13 mouse cellular contexts compared by ENCODE assay signal in the genomic region with DNA sequence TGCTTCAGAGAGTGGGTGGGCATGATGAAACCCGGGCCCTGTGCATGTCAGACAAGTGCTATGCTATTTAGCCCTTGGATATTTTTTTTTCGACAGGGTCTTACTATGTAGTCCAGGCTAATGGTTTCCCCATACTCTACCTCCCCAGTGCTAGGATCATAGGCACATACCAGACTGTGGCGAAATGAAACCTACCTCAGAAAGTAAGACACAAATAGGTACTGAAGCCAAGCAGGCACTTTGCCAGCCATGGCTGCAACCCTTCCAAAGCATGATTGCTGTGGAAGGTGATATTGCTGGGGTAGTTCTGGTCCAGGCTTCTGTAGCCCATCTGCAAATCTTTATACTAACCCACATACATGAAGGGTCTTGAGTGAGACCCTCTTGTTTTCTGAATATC.
A peak's percentile ranks its signal among the peaks of the same experiment; 100 is the strongest.
DNase-seq lines count a peak whose midpoint lies in the region; ATAC-seq lines count a peak whose summit lies in the region.
"Had no signal": no experiment of that assay in that cellular context is flagged by ENCODE, and none has a peak within 500 bp of the region (broad histone marks: within the 10 kb centered on the region; RNA-seq: fewer than 3 reads in every experiment).

No protein-coding gene starts in this region.

- H3K4me3 ChIP-seq in embryonic facial prominence, embryonic 14.5 days (ENCODE audit: low read depth, low read length) = no peak overlapping the region
- no peak overlapping the region for H3K4me3 ChIP-seq in limb, embryonic 15.5 days

- peaks cover 55% of the 10 kb centered on the region for H3K4me1 ChIP-seq in embryonic facial prominence, embryonic 14.5 days (ENCODE audit: control insufficient read depth, insufficient read depth, low read length)
- peaks cover 80% of the 10 kb centered on the region for H3K4me1 ChIP-seq in limb, embryonic 15.5 days

- H3K27ac ChIP-seq in embryonic facial prominence, embryonic 14.5 days (replicated peaks; ENCODE audit: low read depth, low read length) = peak overlapping the region; percentile 70
- H3K27ac ChIP-seq in limb, embryonic 15.5 days = peak overlapping the region; percentile 74

- DNase-seq in cerebellum, postnatal 14 days = peak; percentile 70 to 77
- no peak for DNase-seq in cerebellum, adult 8-10 months
- peak; percentile 26 for DNase-seq in kidney, adult 18-20 months
- no peak for DNase-seq in kidney, adult 8-10 months
- no peak for DNase-seq in embryonic facial prominence, embryonic 14.5 days (ENCODE audit: low spot score)
- DNase-seq in urinary bladder, postnatal 14 days (ENCODE audit: low spot score) = no peak
- no peak for DNase-seq in left cerebral cortex, adult 8-10 months (ENCODE audit: low spot score in 2 of 2)
- DNase-seq: adrenal gland, postnatal 25 days; cerebellum, adult 11 months; liver; lung, postnatal 14 days had no signal

- no peaks in the 10 kb centered on the region for H3K36me3 ChIP-seq in embryonic facial prominence, embryonic 14.5 days (ENCODE audit: control insufficient read depth, insufficient read depth, low read length)
- no peaks in the 10 kb centered on the region for H3K36me3 ChIP-seq in limb, embryonic 15.5 days

- WGBS in embryonic facial prominence, embryonic 14.5 days = 58% methylated on average over 3 of the region's 3 CpGs
- WGBS in limb, embryonic 15.5 days = 40% methylated on average over 3 of the region's 3 CpGs

- H3K9ac ChIP-seq in embryonic facial prominence, embryonic 14.5 days (ENCODE audit: low read depth, low read length) = no peak overlapping the region
- H3K9ac ChIP-seq in limb, embryonic 15.5 days = no peak overlapping the region

- no peak; the same call in 1 of the 2 replicates for ATAC-seq in embryonic facial prominence, embryonic 14.5 days (ENCODE audit: low read depth)
- ATAC-seq in limb, embryonic 15.5 days (ENCODE audit: insufficient number of reproducible peaks, low FRiP score, low TSS enrichment, low read depth) = no peak
- ATAC-seq: midbrain, embryonic 16.5 days had no signal

- H3K9me3 ChIP-seq in embryonic facial prominence, embryonic 14.5 days (ENCODE audit: control insufficient read depth, low read length) = no peaks in the 10 kb centered on the region
- no peaks in the 10 kb centered on the region for H3K9me3 ChIP-seq in limb, embryonic 15.5 days

- H3K4me2 ChIP-seq in embryonic facial prominence, embryonic 14.5 days (ENCODE audit: low read depth, low read length) = no peak overlapping the region
- H3K4me2 ChIP-seq in limb, embryonic 15.5 days = no peak overlapping the region

- no peaks in the 10 kb centered on the region for H3K27me3 ChIP-seq in embryonic facial prominence, embryonic 14.5 days (replicated peaks; ENCODE audit: control insufficient read depth, insufficient read depth, low read length)
- no peaks in the 10 kb centered on the region for H3K27me3 ChIP-seq in limb, embryonic 15.5 days

Comparison
In these comparisons a context has a peak if more than half of its experiments do, and no peak if none do; other contexts are left out.
1. DNase-seq: peak in cerebellum, postnatal 14 days (2 of 2) and kidney, adult 18-20 months (single experiment); none in cerebellum, adult 8-10 months (single experiment), kidney, adult 8-10 months (0 of 2), embryonic facial prominence, embryonic 14.5 days (single experiment), urinary bladder, postnatal 14 days (single experiment) and left cerebral cortex, adult 8-10 months (0 of 2).